Mouse (Mus musculus) forebrain, embryonic 14.5 days (tissue): ENCODE data around the gene Olfr1447. TPM values are rescaled to one million over a fixed set of nuclear protein-coding genes. Genes with fewer than 3 reads are reported as not detected.

Experiments
- ATAC-seq: fragments of 200-750 bp; cut with Nextera tagmentation; 2 replicates; pipeline ENCODE4 v1.8.0; 2017; ENCODE audit warnings: mild to moderate bottlenecking, moderate library complexity
- DNase-seq: peaks from one replicate; pipeline ENCODE4 v3.0.0-alpha.2; 2015; ENCODE audit warnings: low spot score
- H3K27ac ChIP-seq: fragments of 300-500 bp; sonication (generic); 2 replicates; pipeline ENCODE4 v1.5.1; 2014; ENCODE audit warnings: low read depth, mild to moderate bottlenecking, control low read depth, low read length, moderate library complexity
- H3K27me3 ChIP-seq: fragments of 300-500 bp; sonication (generic); replicated peaks from 2 replicates; pipeline ENCODE4 v1.6.1; 2014; ENCODE audit warnings: low read length, control low read depth, mixed read lengths; ENCODE audit not compliant: control insufficient read depth, insufficient read depth
- H3K36me3 ChIP-seq: fragments of 300-500 bp; sonication (generic); 2 replicates; pipeline ENCODE4 v1.6.1; 2014; ENCODE audit warnings: low read length, control low read depth; ENCODE audit not compliant: control insufficient read depth, insufficient read depth
- H3K4me1 ChIP-seq: fragments of 300-500 bp; sonication (generic); 2 replicates; pipeline ENCODE4 v1.6.1; 2014; ENCODE audit warnings: antibody characterized with exemption, low read length, control low read depth; ENCODE audit not compliant: control insufficient read depth, insufficient read depth
- H3K4me2 ChIP-seq: fragments of 300-500 bp; sonication (generic); 2 replicates; pipeline ENCODE4 v1.6.1; 2014; ENCODE audit warnings: mild to moderate bottlenecking, control low read depth, low read length
- H3K4me3 ChIP-seq: fragments of 300-500 bp; sonication (generic); 2 replicates; pipeline ENCODE4 v1.5.1; 2014; ENCODE audit warnings: low read depth, low read length, control low read depth
- H3K9ac ChIP-seq: fragments of 300-500 bp; sonication (generic); 2 replicates; pipeline ENCODE4 v1.6.1; 2014; ENCODE audit warnings: mild to moderate bottlenecking, low read length, control low read depth, moderate library complexity
- H3K9me3 ChIP-seq: fragments of 300-500 bp; sonication (generic); replicated peaks from 2 replicates; pipeline ENCODE4 v1.6.1; 2016; ENCODE audit warnings: low read length, control low read depth, mixed read lengths; ENCODE audit not compliant: control insufficient read depth
- WGBS: fragments of 180-500 bp; shearing (Covaris S2); extraction: QIAGEN DNeasy Blood & Tissue Kit; methylation state at CpG from one replicate; pipeline ENCODE4 v1.1.7; 2014; 5-methylcytosine and 5-hydroxymethylcytosine counted together
- polyA plus RNA-seq: library from polyadenylated mRNA; unstranded; fragments of >200 nt; fragmentation: Nextera tagmentation; extraction: Ambion mirVana; gene quantifications from 2 replicates; pipeline ENCODE4 v1.2.1, GENCODE M21; 2014

Gene Olfr1447
- polyA plus RNA-seq: not detected in 2 replicates

GRCm38 (mm10) chr19:12903643-12904042, at the start of gene Olfr1447:
Gene Olfr1447 (minus strand): TSS chr19:12903743.
- no peaks in the 10 kb centered on the region for H3K27me3 ChIP-seq
- ATAC-seq (no peak), DNase-seq (no peak)
- no peak within 1 kb of the TSS for H3K27ac ChIP-seq
- 97% methylated on average over 1 of the region's 1 CpGs for WGBS
- H3K4me1 ChIP-seq: no peaks in the 10 kb centered on the region
- H3K9me3 ChIP-seq: peaks cover 2% of the 10 kb centered on the region; the same call in 1 of the 2 replicates
- no peak within 1 kb of the TSS for H3K4me3 ChIP-seq
- H3K9ac ChIP-seq: no peak within 1 kb of the TSS
- no peak within 1 kb of the TSS for H3K4me2 ChIP-seq
- H3K36me3 ChIP-seq: no peaks in the 10 kb centered on the region

GRCm38 (mm10) chr19:12949958-12950357, 46.4 kb upstream of the Olfr1447 start, which contains the start of gene Olfr1450:
Gene Olfr1450 (plus strand): TSS chr19:12950258.
- WGBS: 98% methylated on average over 1 of the region's 1 CpGs
- H3K9me3 ChIP-seq: 0 out of 2 replicates have a peak, but pooled peaks cover 6% of the 10 kb centered on the region
- no peak for ATAC-seq

GRCm38 (mm10) chr19:12930540-12930939, 27.0 kb upstream of the Olfr1447 start, which contains the start of gene Olfr1449:
Gene Olfr1449 (plus strand): TSS chr19:12930840.
- no peaks in the 10 kb centered on the region for H3K27me3 ChIP-seq
- no peak within 1 kb of the TSS for H3K9ac ChIP-seq
- ATAC-seq (no peak), DNase-seq (no peak)
- no peaks in the 10 kb centered on the region for H3K9me3 ChIP-seq
- H3K4me1 ChIP-seq: no peaks in the 10 kb centered on the region
- H3K4me2 ChIP-seq: no peak within 1 kb of the TSS
- H3K27ac ChIP-seq: no peak within 1 kb of the TSS
- H3K4me3 ChIP-seq: no peak within 1 kb of the TSS
- no peaks in the 10 kb centered on the region for H3K36me3 ChIP-seq

More at GRCm38 (mm10) chr19:12949958-12950357, 46.4 kb upstream of the Olfr1447 start, which contains the start of gene Olfr1450:
- no peaks in the 10 kb centered on the region for H3K27me3 ChIP-seq
- no peak within 1 kb of the TSS for H3K4me3 ChIP-seq
- no peak within 1 kb of the TSS for H3K4me2 ChIP-seq
- no peak within 1 kb of the TSS for H3K9ac ChIP-seq
- DNase-seq: no peak
- H3K27ac ChIP-seq: no peak within 1 kb of the TSS
- no peaks in the 10 kb centered on the region for H3K36me3 ChIP-seq
- H3K4me1 ChIP-seq: no peaks in the 10 kb centered on the region

- H3K4me2 ChIP-seq: no peak within 1 kb of the TSS
- 0 out of 2 replicates have a peak, but pooled peaks cover 2% of the 10 kb centered on the region for H3K9me3 ChIP-seq
- H3K4me1 ChIP-seq: no peaks in the 10 kb centered on the region
- no peak within 1 kb of the TSS for H3K9ac ChIP-seq
- no peaks in the 10 kb centered on the region for H3K36me3 ChIP-seq
- 69% methylated on average over 1 of the region's 1 CpGs for WGBS
- no peak for ATAC-seq
- no peak for DNase-seq
- no peak within 1 kb of the TSS for H3K27ac ChIP-seq
- no peaks in the 10 kb centered on the region for H3K27me3 ChIP-seq
- no peak within 1 kb of the TSS for H3K4me3 ChIP-seq
Measured at GRCm38 (mm10) chr19:12924319-12924718, 20.8 kb upstream of the Olfr1447 start, which contains the start of gene Olfr1448. Gene Olfr1448 (minus strand): TSS chr19:12924419.

GRCm38 (mm10) chr19:12893424-12893823, 10.1 kb downstream of the Olfr1447 start, which contains the start of gene Olfr1446:
Gene Olfr1446 (minus strand): TSS chr19:12893524.
- Histone ChIP-seq H3K27ac (no peak within 1 kb of the TSS), H3K4me3 (no peak within 1 kb of the TSS), H3K27me3 (no peaks in the 10 kb centered on the region), H3K9me3 (no peaks in the 10 kb centered on the region), H3K4me1 (no peaks in the 10 kb centered on the region), H3K36me3 (no peaks in the 10 kb centered on the region), H3K4me2 (no peak within 1 kb of the TSS), H3K9ac (no peak within 1 kb of the TSS)
- ATAC-seq (no peak), DNase-seq (no peak)
- WGBS: 81% methylated on average over 1 of the region's 1 CpGs

GRCm38 (mm10) chr19:12883555-12883954, 20.0 kb downstream of the Olfr1447 start, which contains the start of gene Olfr1445:
Gene Olfr1445 (plus strand): TSS chr19:12883855.
- WGBS: 87% methylated on average over 2 of the region's 2 CpGs

GRCm38 (mm10) chr19:12856983-12857382, 46.6 kb downstream of the Olfr1447 start, which contains the start of gene Olfr1444:
Gene Olfr1444 (plus strand): TSS chr19:12857283.
- no peaks in the 10 kb centered on the region for H3K36me3 ChIP-seq
- ATAC-seq: no peak
- H3K27me3 ChIP-seq: no peaks in the 10 kb centered on the region
- H3K9me3 ChIP-seq: no peaks in the 10 kb centered on the region
- no peak for DNase-seq
- 60% methylated on average over 1 of the region's 1 CpGs for WGBS
- no peak within 1 kb of the TSS for H3K4me3 ChIP-seq
- no peak within 1 kb of the TSS for H3K27ac ChIP-seq
- H3K9ac ChIP-seq: no peak within 1 kb of the TSS
- no peak within 1 kb of the TSS for H3K4me2 ChIP-seq
- no peaks in the 10 kb centered on the region for H3K4me1 ChIP-seq

More at GRCm38 (mm10) chr19:12883555-12883954, 20.0 kb downstream of the Olfr1447 start, which contains the start of gene Olfr1445:
- H3K27ac ChIP-seq: no peak within 1 kb of the TSS
- H3K9me3 ChIP-seq: peaks cover 4% of the 10 kb centered on the region; the same call in 1 of the 2 replicates
- no peak within 1 kb of the TSS for H3K9ac ChIP-seq
- DNase-seq (no peak), ATAC-seq (no peak)
- H3K4me3 ChIP-seq: no peak within 1 kb of the TSS
- no peak within 1 kb of the TSS for H3K4me2 ChIP-seq
- no peaks in the 10 kb centered on the region for H3K36me3 ChIP-seq
- H3K4me1 ChIP-seq: no peaks in the 10 kb centered on the region
- H3K27me3 ChIP-seq: no peaks in the 10 kb centered on the region

Other genes starting within 250 kb of the Olfr1447 start
- not detected in 2 replicates for gene Olfr1442, start 233.3 kb downstream of the Olfr1447 start, polyA plus RNA-seq
- gene Olfr1443, start 225.6 kb downstream of the Olfr1447 start, polyA plus RNA-seq: not detected in 2 replicates
- not detected in 2 replicates for gene Keg1, start 208.0 kb downstream of the Olfr1447 start, polyA plus RNA-seq
- 1.2 TPM in 2 replicates for gene Cntf, start 138.1 kb downstream of the Olfr1447 start, polyA plus RNA-seq
- gene Zfp91, start 107.6 kb downstream of the Olfr1447 start, polyA plus RNA-seq: 7.7 and 8.1 TPM in 2 replicates
- gene Lpxn, start 107.5 kb downstream of the Olfr1447 start, polyA plus RNA-seq: 1.2 and 1.4 TPM in 2 replicates
- not detected in 2 replicates for gene Gm5244, start 57.1 kb downstream of the Olfr1447 start, polyA plus RNA-seq
- not detected in 2 replicates for gene Olfr1444, start 46.5 kb downstream of the Olfr1447 start, polyA plus RNA-seq
- not detected in 2 replicates for gene Olfr1445, start 19.9 kb downstream of the Olfr1447 start, polyA plus RNA-seq
- gene Olfr1446, start 10.2 kb downstream of the Olfr1447 start, polyA plus RNA-seq: not detected in 2 replicates
- gene Olfr1448, start 20.7 kb upstream of the Olfr1447 start, polyA plus RNA-seq: not detected in 2 replicates
- not detected in 2 replicates for gene Olfr1449, start 27.1 kb upstream of the Olfr1447 start, polyA plus RNA-seq
- not detected in 2 replicates for gene Olfr1450, start 46.5 kb upstream of the Olfr1447 start, polyA plus RNA-seq
- not detected in 2 replicates for gene Olfr1451, start 91.3 kb upstream of the Olfr1447 start, polyA plus RNA-seq
- gene Olfr1453, start 124.6 kb upstream of the Olfr1447 start, polyA plus RNA-seq: not detected in 2 replicates
- not detected in 2 replicates for gene Olfr1454, start 156.9 kb upstream of the Olfr1447 start, polyA plus RNA-seq
- gene Olfr1457, start 194.1 kb upstream of the Olfr1447 start, polyA plus RNA-seq: not detected in 2 replicates
- gene Olfr1458, start 203.0 kb upstream of the Olfr1447 start, polyA plus RNA-seq: not detected in 2 replicates
- gene Olfr1459, start 245.8 kb upstream of the Olfr1447 start, polyA plus RNA-seq: not detected in 2 replicates